Mouse (Mus musculus) liver, postnatal 0 days (tissue): ENCODE data around the gene Il17c. TPM values are rescaled to one million over a fixed set of nuclear protein-coding genes. Genes with fewer than 3 reads are reported as not detected.

Source experiments
- ATAC-seq: fragments of 200-750 bp; cut with Nextera tagmentation; 2 replicates; pipeline ENCODE4 v1.8.0; 2017; ENCODE audit warnings: mild to moderate bottlenecking, moderate library complexity
- DNase-seq: peaks from one replicate; pipeline ENCODE4 v3.0.0-alpha.2; 2016
- H3K27ac ChIP-seq: fragments of 300-500 bp; sonication (generic); 2 replicates; pipeline ENCODE4 v1.5.1; 2014; ENCODE audit warnings: antibody characterized with exemption, moderate library complexity, mild to moderate bottlenecking, low read depth
- H3K27me3 ChIP-seq: fragments of 300-500 bp; sonication (generic); 2 replicates; pipeline ENCODE4 v1.6.1; 2014; ENCODE audit warnings: low read length, control low read depth, mixed read lengths; ENCODE audit not compliant: insufficient read depth
- H3K36me3 ChIP-seq: fragments of 300-500 bp; sonication (generic); replicated peaks from 2 replicates; pipeline ENCODE4 v1.6.1; 2014; ENCODE audit warnings: mild to moderate bottlenecking, control low read depth, low read length, moderate library complexity, mixed read lengths; ENCODE audit not compliant: insufficient read depth
- H3K4me1 ChIP-seq: fragments of 300-500 bp; sonication (generic); 2 replicates; pipeline ENCODE4 v1.6.1; 2014; ENCODE audit warnings: antibody characterized with exemption, mild to moderate bottlenecking, control low read depth; ENCODE audit not compliant: insufficient read depth
- H3K4me2 ChIP-seq: fragments of 300-500 bp; sonication (generic); 2 replicates; pipeline ENCODE4 v1.6.1; 2014; ENCODE audit warnings: low read depth, mild to moderate bottlenecking, low read length, moderate library complexity, mixed read lengths
- H3K4me3 ChIP-seq: fragments of 300-500 bp; sonication (generic); 2 replicates; pipeline ENCODE4 v1.5.1; 2014; ENCODE audit warnings: low read depth, low read length
- H3K9ac ChIP-seq: fragments of 300-500 bp; sonication (generic); replicated peaks from 2 replicates; pipeline ENCODE4 v1.6.1; 2014; ENCODE audit warnings: mild to moderate bottlenecking, moderate library complexity
- H3K9me3 ChIP-seq: fragments of 300-500 bp; sonication (generic); 2 replicates; pipeline ENCODE4 v1.6.1; 2016; ENCODE audit warnings: mild to moderate bottlenecking, control low read depth, low read length, mixed read lengths
- CTCF ChIP-seq: sonication (generic); IDR thresholded peaks from 2 replicates; pipeline ENCODE4 v1.5.1; 2016; ENCODE audit warnings: antibody characterized with exemption, low read depth
- EP300 ChIP-seq: IDR thresholded peaks from 2 replicates; pipeline ENCODE4 v1.6.1; 2016; ENCODE audit warnings: antibody characterized with exemption, low read depth, mild to moderate bottlenecking
- WGBS: fragments of 180-500 bp; shearing (Covaris S2); extraction: QIAGEN DNeasy Blood & Tissue Kit; methylation state at CpG from one replicate; pipeline ENCODE4 v1.1.7; 2014; ENCODE audit not compliant: insufficient replicate concordance; 5-methylcytosine and 5-hydroxymethylcytosine counted together
- polyA plus RNA-seq: library from polyadenylated mRNA; unstranded; fragments of >200 nt; fragmentation: Nextera tagmentation; extraction: Ambion mirVana; gene quantifications from 2 replicates; pipeline ENCODE4 v1.2.1, GENCODE M21; 2015

The Il17c gene
- polyA plus RNA-seq, 1 experiment from 2014 or later, result not detected

DNA sequence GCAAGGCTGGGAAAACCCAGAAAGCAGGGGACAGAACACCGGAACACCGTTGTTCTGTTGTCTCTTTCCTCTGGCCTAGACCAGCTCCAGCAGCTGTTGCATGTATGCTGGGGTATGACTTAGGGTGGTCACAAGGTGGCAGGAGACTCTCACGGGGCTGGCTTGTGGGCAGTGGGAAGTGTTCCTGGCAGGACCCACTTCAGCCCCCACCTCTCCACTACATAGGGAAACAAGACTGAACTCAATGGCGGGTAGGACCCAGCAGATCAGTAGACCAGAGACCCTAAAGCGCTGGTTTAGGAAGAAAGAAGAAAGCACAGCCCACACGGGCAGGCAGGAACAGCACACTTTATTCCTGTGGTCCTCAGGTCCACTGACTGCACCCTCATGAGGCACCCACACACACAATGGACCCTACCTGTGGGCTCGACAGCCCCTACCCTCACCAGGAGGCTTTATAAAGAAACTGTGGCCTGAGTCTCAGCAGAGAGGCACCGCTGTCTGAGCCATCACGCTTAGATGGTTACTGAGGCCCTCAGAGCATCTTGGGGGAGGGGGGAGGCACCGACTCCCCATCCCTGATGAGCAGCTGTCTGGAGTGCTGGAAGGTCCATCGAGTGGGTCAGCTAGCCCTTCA lies 11.6 kb downstream of the Il17c start:
- Histone ChIP-seq H3K36me3 (peaks cover 17% of the 10 kb centered on the region), H3K9me3 (no peaks in the 10 kb centered on the region), H3K4me1 (peaks cover 28% of the 10 kb centered on the region), H3K27ac (peak overlapping the region; percentile 94), H3K4me2 (peak overlapping the region; percentile 90), H3K9ac (peak overlapping the region; percentile 76; the same call in 1 of the 2 replicates), H3K4me3 (peak overlapping the region; percentile 66), H3K27me3 (no peaks in the 10 kb centered on the region)
- TF ChIP-seq CTCF, result peak; percentile 56
- TF ChIP-seq EP300, result no peak
- WGBS, result 48% methylated on average over 11 of the region's 11 CpGs
- ATAC-seq (no peak; the same call in 1 of the 2 replicates), DNase-seq (no peak)

- Histone ChIP-seq H3K4me2 (no peak overlapping the region), H3K9me3 (no peaks in the 10 kb centered on the region), H3K4me3 (no peak overlapping the region), H3K36me3 (peaks cover 26% of the 10 kb centered on the region), H3K9ac (no peak overlapping the region), H3K4me1 (peaks cover 28% of the 10 kb centered on the region), H3K27ac (no peak overlapping the region), H3K27me3 (no peaks in the 10 kb centered on the region)
- DNase-seq (no peak), ATAC-seq (no peak)
- WGBS, result 83% methylated on average over 6 of the region's 6 CpGs
- TF ChIP-seq CTCF, result peak; percentile 59
- no peak for TF ChIP-seq EP300
These were observed 13.6 kb downstream of the Il17c start for GRCm38 (mm10) chr8:122435375-122435774.

GRCm38 (mm10) chr8:122436146-122436545 lies 14.3 kb downstream of the Il17c start:
- no peaks in the 10 kb centered on the region for H3K9me3 ChIP-seq
- H3K4me1 ChIP-seq, result peaks cover 23% of the 10 kb centered on the region
- no peak for DNase-seq
- 0 out of 2 replicates have a peak overlapping the region, but pooled peaks have one; percentile 44 for H3K4me2 ChIP-seq
- H3K9ac ChIP-seq, result no peak overlapping the region
- 87% methylated on average over 9 of the region's 9 CpGs for WGBS
- TF ChIP-seq EP300, result no peak
- no peak for TF ChIP-seq CTCF
- H3K27ac ChIP-seq, result no peak overlapping the region
- no peaks in the 10 kb centered on the region for H3K27me3 ChIP-seq
- no peak for ATAC-seq
- peaks cover 26% of the 10 kb centered on the region for H3K36me3 ChIP-seq
- H3K4me3 ChIP-seq, result no peak overlapping the region

DNA sequence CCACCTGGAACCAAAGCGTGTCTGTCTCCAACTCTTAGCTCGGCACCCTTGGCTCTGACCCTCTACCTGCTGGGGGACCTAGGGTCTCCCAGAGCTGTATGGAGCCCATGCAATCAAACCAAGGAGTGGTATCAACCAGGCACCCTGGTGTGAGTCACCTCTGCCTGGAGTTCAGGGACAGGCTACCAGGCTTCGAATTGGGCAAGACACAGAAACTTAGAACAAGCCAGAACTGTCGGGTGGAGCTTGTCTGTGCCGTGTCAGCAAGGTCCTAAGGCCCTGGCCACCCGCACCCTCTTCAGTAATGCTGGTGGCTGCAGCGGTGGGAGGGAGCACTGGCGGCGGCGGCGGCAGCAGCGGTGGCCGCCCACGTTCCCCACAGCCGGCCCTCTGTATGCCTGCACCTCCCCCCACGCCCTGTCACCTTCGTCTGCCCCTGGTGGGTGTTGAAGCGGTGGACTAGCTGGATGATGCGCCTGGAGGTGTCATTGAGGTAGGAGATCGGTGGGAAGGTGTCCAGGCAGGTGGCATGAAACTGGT lies 14.8 kb downstream of the Il17c start:
- H3K27ac ChIP-seq, result no peak overlapping the region
- H3K4me3 ChIP-seq, result no peak overlapping the region
- peaks cover 21% of the 10 kb centered on the region for H3K4me1 ChIP-seq
- H3K36me3 ChIP-seq, result peaks cover 26% of the 10 kb centered on the region
- H3K27me3 ChIP-seq, result no peaks in the 10 kb centered on the region
- H3K9me3 ChIP-seq, result no peaks in the 10 kb centered on the region
- DNase-seq, result no peak
- WGBS, result 62% methylated on average over 20 of the region's 20 CpGs
- no peak for ATAC-seq
- peak overlapping the region; percentile 44 for H3K4me2 ChIP-seq
- TF ChIP-seq CTCF, result no peak
- no peak for TF ChIP-seq EP300
- no peak overlapping the region for H3K9ac ChIP-seq

- H3K4me3 ChIP-seq, result peak overlapping the region; percentile 19; the same call in 1 of the 2 replicates
- peak overlapping the region; percentile 31 for H3K27ac ChIP-seq
- H3K4me1 ChIP-seq, result peaks cover 16% of the 10 kb centered on the region
- DNase-seq (no peak), ATAC-seq (peak; percentile 12; the same call in 1 of the 2 replicates)
- 78% methylated on average over 13 of the region's 13 CpGs for WGBS
- no peak overlapping the region for H3K9ac ChIP-seq
- peaks cover 26% of the 10 kb centered on the region for H3K36me3 ChIP-seq
- H3K9me3 ChIP-seq, result no peaks in the 10 kb centered on the region
- H3K27me3 ChIP-seq, result no peaks in the 10 kb centered on the region
- TF ChIP-seq EP300 (no peak), CTCF (no peak)
- H3K4me2 ChIP-seq, result peak overlapping the region; percentile 44
These were observed 16.0 kb downstream of the Il17c start for GRCm38 (mm10) chr8:122437708-122438331.

DNA sequence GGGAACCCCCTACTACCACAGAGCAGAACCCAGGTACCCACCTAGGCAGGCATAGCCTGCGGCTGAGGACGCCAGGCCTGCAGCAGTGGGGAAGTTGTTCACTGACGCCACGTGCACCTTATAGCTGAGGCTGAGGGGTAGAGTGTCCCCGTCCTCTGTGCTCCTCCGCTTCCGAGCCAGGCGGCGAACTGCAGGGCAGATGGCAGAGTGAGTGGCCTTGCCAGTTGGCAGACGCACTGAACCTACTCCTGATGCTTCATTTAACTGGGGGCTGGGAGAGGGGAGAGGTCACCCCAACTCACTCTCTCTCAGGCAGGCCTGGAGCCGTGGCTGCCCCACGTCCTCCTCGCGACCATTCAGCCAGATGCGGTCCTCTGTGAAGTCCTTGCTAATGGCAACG lies 17.5 kb downstream of the Il17c start:
- H3K27ac ChIP-seq, result no peak overlapping the region
- TF ChIP-seq EP300, result no peak
- no peak for TF ChIP-seq CTCF
- H3K4me2 ChIP-seq, result no peak overlapping the region
- 85% methylated on average over 16 of the region's 16 CpGs for WGBS
- DNase-seq, result no peak
- no peaks in the 10 kb centered on the region for H3K27me3 ChIP-seq
- H3K4me1 ChIP-seq, result peaks cover 12% of the 10 kb centered on the region
- H3K9me3 ChIP-seq, result no peaks in the 10 kb centered on the region
- H3K4me3 ChIP-seq, result no peak overlapping the region
- no peak overlapping the region for H3K9ac ChIP-seq
- peaks cover 23% of the 10 kb centered on the region for H3K36me3 ChIP-seq
- ATAC-seq, result no peak
